Mouse (Mus musculus): ENCODE data around the gene Nrp1. TPM values are rescaled to one million over a fixed set of nuclear protein-coding genes. Genes with fewer than 3 reads are reported as not detected.

The Nrp1 gene
- total RNA-seq (2015) (8.3 and 9.4 TPM in 2 replicates), total RNA-seq (2017) (9.7 and 11.7 TPM in 2 replicates)

DNA sequence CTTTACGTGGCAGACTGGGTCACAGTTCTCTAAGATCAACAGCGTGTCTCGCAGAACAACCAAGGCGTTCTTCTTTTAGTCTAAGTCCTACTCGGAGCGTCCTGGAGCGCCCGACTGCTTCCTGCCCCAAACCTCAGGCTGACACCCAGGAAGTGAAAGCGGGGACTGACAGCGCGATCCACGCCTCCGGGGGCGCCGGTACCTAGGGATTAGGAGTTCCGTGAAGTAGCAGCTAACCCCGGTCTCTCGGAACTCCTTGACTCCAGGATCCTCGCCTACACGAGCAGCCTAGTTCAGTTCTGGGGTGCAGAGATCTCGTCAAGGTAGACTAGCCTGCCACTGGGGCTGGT lies at the start of gene Nrp1:
Gene Nrp1 (plus strand): TSS at position 199 of the 350 bp plus-strand sequence.
- peak; percentile 9 for ATAC-seq (replicated peaks; ENCODE audit: poor library complexity)

DNA sequence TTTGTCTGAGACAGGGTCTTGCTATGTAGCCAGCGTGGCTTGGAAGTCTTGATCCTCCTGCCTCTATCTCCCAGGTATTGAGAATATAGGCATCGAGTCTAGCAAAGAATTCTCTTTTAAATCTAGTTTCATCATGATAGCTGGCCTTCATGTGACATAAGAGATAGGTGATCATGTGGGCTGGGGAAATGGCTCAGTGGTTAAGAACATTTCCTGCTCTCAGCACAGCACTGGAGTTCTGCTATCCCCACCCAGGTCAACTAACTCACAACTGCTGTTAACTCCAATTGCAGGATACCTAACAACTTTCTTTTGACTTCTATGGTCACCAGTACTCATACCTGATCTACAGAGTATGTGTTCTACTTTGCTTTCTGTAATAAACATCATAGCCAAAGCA lies 37.6 kb upstream of the Nrp1 start:
- peak; percentile 44; the same call in 1 of the 2 replicates for ATAC-seq (replicated peaks; ENCODE audit: poor library complexity)

DNA sequence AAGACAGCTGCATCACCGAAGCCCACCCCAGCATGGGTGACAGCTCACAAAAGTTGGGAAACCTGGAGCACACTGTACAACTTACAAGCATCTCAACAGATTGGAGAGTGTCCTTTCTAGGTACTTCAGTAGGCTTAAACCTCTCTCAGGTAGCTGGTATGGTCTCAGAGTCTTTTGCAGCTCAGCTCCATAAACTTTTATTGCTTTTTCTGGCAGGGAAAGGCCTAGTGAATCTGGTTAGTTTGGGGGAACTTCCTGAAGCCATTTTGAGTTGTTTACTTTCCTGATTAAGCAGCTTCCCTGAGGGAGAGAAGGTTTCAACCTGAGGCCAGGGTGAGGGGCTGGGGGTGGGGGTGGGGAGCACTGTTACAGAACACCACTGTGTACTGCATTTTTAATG lies 31.1 kb upstream of the Nrp1 start:
- ATAC-seq (replicated peaks; ENCODE audit: poor library complexity): no peak

- no peak for ATAC-seq (replicated peaks; ENCODE audit: poor library complexity)
These were observed 30.5 kb upstream of the Nrp1 start for GRCm38 (mm10) chr8:128327922-128328321.

DNA sequence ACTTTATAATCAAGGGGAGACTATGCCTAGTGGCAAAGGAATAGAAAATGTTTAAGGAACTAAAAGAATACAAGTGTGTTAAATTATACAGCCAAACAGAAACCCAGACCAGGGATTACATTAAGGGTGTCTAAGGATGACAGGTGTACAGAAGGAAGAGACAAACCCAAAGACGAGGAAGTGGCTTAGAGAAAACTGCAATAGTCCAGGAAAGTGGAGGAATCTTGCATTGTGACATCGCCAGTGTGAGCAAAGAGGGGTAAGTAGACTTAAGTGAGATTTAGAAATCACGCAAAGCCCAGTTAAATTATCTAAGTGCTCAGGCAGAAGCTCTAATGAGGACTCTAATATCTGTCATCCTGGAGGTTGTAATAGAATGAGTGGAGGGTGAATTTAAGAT lies 28.9 kb upstream of the Nrp1 start:
- ATAC-seq (replicated peaks; ENCODE audit: poor library complexity): peak; percentile 71

- peak; percentile 37; the same call in 1 of the 2 replicates for ATAC-seq (replicated peaks; ENCODE audit: poor library complexity)
These were observed 22.4 kb upstream of the Nrp1 start for GRCm38 (mm10) chr8:128335976-128336375.

GRCm38 (mm10) chr8:128338951-128339350 lies 19.5 kb upstream of the Nrp1 start:
- no peak for ATAC-seq (replicated peaks; ENCODE audit: poor library complexity)

DNA sequence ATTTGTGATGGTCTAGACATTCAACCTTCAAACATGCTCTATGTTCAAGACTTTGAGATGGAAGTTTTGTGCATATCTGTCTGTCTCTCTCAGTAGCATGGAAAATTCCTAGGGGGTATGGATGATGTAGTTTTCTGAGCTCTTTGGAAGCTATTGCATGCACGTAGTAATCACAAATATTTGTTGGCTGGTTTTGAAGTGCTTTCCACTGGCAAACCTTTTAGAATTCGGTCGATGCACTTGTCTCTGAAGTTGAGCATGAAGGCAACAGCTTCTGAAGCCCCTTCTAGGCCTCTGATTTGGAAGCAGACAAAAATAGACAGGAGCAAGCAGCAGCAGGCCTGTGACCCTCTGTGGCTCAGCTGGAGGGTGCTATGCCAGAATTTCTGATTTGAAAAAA lies 18.9 kb upstream of the Nrp1 start:
- no peak for ATAC-seq (replicated peaks; ENCODE audit: poor library complexity)

- ATAC-seq (replicated peaks; ENCODE audit: poor library complexity): no peak
These were observed 8.0 kb upstream of the Nrp1 start for GRCm38 (mm10) chr8:128350405-128350804.

- peak; percentile 28; the same call in 1 of the 2 replicates for ATAC-seq (replicated peaks; ENCODE audit: poor library complexity)
These were observed 7.2 kb upstream of the Nrp1 start for GRCm38 (mm10) chr8:128351211-128351610.

GRCm38 (mm10) chr8:128352821-128353220 lies 5.6 kb upstream of the Nrp1 start:
- ATAC-seq (replicated peaks; ENCODE audit: poor library complexity): no peak

GRCm38 (mm10) chr8:128353999-128354398 lies 4.4 kb upstream of the Nrp1 start:
- ATAC-seq (replicated peaks; ENCODE audit: poor library complexity): peak; percentile 46

DNA sequence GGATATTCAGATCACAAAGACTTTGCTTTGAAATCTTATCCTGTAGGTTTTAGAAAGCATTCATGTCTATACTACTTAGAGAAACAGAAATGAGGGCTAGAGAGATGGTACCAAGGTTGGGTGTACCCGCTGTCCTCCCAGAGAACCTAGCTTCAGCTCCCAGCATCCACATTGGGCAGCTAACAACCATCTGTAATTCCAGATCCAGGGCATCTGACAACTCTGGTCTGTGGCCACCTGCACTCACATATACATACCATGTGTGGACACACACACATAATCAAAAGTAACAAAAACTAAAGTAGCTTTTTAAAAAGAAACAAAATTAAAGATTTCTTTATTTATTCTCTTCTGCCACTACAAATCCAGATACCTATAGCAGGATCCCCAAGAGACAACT lies 3.3 kb upstream of the Nrp1 start:
- no peak for ATAC-seq (replicated peaks; ENCODE audit: poor library complexity)

DNA sequence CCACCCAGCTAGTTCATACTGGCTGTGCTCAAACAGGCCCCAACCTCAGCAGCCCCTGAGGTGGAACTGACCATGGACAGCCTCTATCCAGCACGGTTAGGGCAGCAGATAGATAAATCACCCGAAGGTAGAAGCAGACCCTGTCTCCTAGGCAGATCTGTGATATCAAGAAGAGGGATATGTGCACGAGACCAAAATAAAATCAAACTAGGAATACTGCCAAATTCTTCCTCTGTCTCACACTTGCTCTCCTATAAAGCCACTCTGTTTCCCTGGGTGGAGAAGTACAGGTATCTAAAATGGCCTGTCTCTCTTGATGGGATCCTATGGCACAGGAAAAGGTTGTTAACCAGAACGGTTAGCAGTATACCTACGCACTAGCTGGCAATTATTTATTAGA lies 2.2 kb upstream of the Nrp1 start:
- no peak for ATAC-seq (replicated peaks; ENCODE audit: poor library complexity)

DNA sequence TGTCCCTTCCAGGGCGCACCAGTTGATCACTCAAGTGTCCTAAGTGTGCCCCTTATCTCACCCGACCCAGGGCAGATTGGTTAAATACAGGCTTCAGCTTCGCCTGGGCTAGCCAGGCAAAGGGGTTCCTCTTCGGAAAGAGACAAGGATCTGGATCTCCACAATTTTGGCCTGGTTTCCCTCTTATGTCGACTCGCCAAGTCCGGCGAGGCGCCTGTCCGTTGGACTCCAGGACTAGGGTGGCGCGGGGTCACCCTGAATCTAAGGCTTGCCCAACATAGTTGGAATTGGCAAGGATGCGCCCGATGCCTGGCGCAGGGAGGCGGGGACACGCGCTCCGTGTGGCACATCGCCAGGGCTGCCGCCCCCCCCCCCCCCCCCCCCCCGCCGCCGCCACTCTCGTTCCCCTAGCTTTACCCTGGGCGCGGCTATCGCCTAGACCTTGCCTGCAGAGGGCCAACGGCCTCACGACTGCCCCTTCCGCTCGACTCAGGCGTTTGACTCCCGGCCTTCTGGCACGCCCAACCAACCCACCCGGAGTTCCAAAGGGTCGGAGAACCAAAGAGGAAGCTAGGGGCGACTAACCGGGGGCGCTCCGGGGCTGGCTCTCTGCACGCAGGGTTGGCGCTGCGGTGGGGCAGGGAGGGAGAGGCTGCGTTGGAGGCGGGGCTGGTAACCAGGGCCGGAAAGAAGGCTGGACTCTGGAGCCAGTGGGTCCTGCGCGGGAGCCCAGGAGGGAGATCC lies 1.4 kb upstream of the Nrp1 start:
- peak; percentile 66 for ATAC-seq (replicated peaks; ENCODE audit: poor library complexity)

GRCm38 (mm10) chr8:128357540-128358405 lies 631 bp upstream of the Nrp1 start:
- ATAC-seq (replicated peaks; ENCODE audit: poor library complexity): peak; percentile 38

DNA sequence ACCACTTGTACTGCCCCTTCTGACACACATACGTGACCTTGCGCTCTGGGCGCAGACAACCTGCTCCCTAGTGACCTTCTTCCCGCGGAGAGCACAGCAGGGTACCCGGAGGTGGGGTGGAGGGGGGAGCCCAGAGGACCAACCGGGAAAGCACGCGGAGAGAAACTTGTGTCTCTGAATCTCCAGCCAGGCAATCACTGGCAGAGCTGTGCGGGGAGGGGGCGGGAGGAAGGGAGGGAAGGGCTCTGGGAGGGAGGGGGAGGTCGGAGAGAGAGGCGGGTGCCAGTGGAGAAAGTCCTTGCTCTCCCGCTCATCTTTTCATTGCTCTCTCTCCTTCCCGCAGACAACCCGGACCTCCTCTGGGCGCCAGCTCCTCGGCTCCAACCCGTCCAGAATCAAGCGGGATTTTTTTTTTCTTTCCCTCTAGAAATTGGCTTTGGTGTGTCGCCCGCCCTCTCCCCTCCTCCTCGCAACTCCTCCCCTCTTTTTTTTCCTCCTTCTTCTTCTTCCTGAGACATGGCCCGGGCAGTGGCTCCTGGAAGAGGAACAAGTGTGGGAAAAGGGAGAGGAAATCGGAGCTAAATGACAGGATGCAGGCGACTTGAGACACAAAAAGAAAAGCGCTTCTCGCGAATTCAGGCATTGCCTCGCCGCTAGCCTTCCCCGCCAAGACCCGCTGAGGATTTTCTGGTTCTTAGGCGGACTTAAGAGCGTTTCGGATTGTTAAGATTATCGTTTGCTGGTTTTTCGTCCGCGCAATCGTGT lies 534 bp downstream of the Nrp1 start:
- ATAC-seq (replicated peaks; ENCODE audit: poor library complexity): no peak

DNA sequence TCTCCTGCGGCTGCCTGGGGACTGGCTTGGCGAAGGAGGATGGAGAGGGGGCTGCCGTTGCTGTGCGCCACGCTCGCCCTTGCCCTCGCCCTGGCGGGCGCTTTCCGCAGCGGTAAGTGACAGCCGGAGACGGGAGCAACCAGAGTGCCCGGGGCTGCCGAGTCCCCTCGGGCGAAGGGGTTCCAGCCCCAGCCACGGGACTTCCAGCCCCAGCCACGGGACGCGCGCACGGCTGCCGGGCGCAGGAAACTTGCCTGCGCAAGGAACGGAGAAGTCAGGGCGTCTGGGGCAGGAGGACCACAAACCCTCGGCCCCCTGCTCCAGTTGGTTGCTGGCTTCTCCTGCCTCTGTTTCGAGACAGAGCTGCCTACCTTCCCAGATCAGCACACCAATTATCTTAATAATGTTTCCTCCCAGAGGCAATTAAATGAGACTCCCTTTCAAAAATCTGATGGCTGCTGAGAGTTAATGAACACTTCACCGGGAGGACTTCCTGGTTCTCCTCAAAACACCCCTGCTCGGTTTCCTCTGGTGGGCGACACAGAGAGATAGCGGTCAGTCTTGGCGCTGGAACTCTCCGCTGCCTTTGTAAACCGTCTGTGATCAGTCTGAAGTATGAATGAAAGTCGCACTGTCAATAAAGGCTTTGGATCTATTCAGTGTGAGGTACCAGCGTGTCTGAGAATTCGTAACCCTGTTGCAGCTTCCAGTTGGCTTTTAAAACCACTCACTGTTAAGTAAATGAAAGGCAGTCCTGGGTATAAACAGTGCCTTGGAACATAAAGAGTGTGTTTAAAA lies 1.3 kb downstream of the Nrp1 start:
- ATAC-seq (replicated peaks; ENCODE audit: poor library complexity): no peak

GRCm38 (mm10) chr8:128361343-128361870 lies 3.0 kb downstream of the Nrp1 start:
- no peak for ATAC-seq (replicated peaks; ENCODE audit: poor library complexity)

- peak; percentile 87 for ATAC-seq (replicated peaks; ENCODE audit: poor library complexity)
These were observed 4.7 kb downstream of the Nrp1 start for GRCm38 (mm10) chr8:128362940-128363595.

Data from megakaryocyte progenitor cell, adult 5-6 weeks (primary cell).